Mouse (Mus musculus) kidney, postnatal 10 days (tissue): ENCODE measurements at regions not wholly inside any gene's neighbourhood (a gene's known extent, or its start where the extent isn't known, plus 50 kb on each side); places are given as distances from the start of the nearest gene placed in this dataset.
A peak's percentile ranks its signal among the peaks of the same experiment; 100 is the strongest.

Experiments used
- DNase-seq: peaks from one replicate; pipeline ENCODE4 v3.0.0; 2021; ENCODE audit warnings: mixed read lengths

DNA sequence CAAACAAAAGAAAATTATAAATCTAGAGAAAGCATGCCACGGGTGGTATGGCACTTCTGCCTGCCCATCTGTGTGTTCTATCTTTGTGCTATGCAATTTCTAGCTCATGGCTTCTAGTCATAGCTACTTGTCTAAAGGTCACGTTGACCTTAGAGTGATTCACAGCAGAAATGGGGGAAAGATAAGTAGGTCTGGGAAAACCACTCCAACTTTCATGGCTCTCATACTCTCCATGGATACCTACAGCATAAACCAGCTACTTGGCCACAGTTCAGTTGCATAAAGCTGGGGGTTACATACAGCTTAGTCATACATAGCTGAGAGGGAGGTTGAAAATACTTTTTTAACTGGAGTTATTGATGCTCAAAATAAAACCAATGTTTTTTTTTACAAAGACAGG is 100.6 kb upstream of the Trpc6 start:
- DNase-seq = no peak

DNA sequence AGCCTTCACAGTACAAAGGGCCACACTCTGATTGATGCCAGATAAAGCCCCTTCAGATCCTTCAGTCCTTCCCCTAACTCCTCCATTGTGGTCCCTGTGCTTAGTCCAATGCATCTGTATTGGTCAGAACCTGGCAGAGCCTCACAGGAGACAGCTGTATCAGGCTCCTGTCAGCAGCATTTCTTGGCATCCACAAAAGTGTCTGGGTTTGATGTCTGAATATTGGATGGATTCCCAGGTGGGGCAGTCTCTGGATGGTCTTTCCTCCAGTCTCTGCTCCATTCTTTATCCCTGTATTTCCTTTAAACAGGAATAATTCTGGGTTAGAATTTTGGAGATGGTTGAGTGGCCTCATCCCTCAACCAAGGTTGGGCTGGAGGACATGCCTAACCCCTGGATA is 92.5 kb upstream of the Trpc6 start:
- no peak for DNase-seq

DNA sequence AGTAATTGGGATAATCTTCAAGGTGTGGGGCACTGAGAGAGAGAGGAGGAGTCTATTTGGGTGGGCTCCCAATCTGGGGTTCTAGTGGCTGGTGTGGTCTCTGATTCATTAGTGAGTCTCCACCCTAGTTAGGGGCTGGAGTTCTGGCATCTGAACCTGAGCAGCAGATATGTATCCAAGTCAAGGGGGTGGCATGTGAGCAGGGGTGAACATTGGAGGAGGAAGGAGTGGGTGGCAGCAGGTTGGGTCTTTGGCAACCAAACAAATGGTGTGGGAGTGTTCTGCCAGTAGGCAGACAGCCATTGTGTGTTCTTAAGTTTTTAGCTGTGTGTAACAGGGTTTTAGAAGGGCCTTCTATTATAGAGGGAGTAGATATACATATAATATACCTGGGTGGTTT is 90.4 kb upstream of the Trpc6 start:
- DNase-seq = no peak

DNA sequence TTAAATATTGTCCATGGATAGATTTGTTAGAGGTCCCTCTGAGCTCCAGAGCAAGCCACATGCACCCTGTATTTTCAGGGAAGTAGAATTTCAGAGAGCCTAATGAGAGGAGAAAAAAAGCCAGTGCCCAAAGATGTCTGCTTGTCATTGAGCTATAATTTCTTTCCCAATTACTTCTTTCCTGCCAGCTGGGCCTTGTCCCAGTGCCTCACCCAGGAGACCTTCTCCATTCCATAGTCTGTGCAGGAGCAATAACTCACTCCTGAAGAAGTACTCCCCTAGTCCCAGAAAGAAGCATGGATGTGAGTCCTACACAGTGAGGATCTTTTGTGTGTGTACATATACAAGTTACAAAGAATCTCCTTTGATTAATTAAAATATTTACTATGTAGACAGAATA is 89.4 kb upstream of the Trpc6 start:
- peak; percentile 16 for DNase-seq

DNA sequence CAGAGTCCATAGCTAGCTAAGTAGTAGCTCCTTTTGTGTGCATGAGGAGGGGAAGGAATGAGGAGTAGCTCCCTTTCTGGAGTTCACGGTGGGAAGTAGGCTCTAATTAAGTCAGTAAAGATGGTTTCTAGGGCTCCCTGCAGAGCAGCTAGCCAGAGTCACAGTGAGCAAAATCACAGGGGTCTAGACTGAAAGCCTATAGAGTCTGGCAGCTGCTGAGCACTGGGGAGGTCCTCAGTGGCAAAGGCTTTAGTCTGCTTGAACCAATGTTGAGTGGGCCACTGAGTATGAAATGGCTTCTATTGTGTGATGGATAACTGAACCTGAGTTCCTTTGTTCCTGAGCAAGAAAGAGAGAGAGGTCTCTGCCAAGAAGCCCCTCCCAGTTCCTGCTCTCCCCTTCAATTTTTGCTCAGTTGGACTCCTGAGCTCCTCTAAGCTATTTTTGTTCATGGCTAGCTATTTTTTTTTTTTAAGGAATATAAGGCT is 84.8 kb upstream of the Trpc6 start:
- DNase-seq = no peak

DNA sequence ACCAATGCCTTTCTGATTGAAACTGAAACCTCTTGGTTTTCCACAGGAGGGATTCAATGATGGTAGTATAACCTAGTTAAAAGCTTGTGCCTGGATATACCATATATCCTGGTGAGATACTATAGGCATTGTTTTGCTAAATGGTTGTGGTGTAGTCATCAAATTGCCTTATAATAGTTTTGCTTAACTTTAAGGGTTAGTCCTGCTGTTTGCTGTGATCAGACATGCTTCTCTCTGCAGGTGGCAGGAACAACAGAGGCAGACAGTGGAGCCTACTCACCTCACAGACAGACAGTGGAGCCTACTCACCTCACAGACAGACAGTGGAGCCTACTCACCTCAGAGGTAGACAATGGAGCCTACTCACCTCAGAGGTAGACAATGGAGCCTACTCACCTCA is 82.2 kb upstream of the Trpc6 start:
- no peak for DNase-seq

DNA sequence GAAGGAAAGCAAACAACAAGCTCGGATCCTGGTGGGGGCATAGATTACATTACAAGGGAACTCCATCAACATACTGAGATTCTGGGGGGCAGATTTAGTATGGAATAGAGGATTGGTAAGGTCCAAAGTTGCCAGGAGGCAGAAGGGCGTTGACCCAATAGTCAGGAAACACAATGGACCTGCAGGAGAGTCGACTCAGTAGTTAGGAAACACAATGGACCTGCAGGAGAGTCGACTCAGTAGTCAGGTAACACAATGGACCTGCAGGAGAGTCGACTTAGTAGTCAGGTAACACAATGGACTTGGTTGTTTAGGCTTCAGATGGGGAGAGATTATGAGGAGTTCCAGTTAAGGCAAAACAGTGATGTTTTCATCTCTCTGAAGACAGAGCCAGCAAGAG is 81.1 kb upstream of the Trpc6 start:
- DNase-seq = no peak

DNA sequence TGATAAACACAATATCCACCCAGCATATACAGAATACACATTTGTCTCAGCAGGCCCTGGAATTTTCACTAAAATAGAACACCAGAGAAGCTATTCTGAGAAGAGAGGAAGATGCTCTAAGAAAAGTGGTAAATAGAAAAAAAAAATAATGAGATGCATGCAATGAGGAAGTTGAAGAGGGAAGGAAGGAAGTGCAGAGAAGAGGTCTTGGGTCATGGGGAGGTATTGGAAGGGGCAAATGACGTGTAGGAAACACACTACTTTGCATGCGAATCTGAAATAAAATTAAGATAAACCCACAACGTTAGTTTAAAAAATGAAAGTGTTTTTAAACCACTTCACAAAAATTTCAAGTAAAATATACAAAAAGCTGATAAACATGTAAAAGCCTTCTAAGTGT is 57.4 kb upstream of the Trpc6 start:
- DNase-seq = no peak

DNA sequence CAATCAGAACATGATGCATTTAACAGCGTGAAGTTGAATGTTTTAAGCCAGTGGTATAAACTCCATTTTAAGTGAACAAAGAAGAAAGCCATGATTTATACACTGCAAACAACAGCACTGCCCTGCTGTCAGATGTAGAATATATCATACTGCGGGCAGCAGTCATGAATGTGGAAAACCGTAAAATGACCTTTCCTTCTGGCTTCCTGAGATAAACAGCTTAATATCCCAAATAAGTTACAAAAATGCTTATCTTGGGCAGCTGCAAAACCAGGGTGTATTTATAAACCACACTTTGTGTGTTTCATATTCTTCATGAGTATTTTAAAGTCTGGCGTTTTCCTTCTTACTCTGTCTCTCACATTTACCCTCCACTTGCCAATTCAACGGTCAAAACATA is 56.1 kb upstream of the Trpc6 start:
- DNase-seq = peak; percentile 8
